Mouse (Mus musculus): ENCODE results near the gene Hist1h3h. TPM values are rescaled to one million over a fixed set of nuclear protein-coding genes. Genes with fewer than 3 reads are reported as not detected.
"Not testable (repeated sequence)": the region's sequence is repeated elsewhere in the genome, so short reads cannot be mapped to it uniquely, and the experiment has no call there.

Gene Hist1h3h
- total RNA-seq (2014; rRNA removed; ENCODE audit: low replicate concordance) (1,332 and 1,437 TPM in 2 replicates), polyA plus RNA-seq (2015; fragmentation: Nextera tagmentation; extraction: Ambion mirVana) (1.8 TPM in 1 of 2 replicates, not detected in the other)

DNA sequence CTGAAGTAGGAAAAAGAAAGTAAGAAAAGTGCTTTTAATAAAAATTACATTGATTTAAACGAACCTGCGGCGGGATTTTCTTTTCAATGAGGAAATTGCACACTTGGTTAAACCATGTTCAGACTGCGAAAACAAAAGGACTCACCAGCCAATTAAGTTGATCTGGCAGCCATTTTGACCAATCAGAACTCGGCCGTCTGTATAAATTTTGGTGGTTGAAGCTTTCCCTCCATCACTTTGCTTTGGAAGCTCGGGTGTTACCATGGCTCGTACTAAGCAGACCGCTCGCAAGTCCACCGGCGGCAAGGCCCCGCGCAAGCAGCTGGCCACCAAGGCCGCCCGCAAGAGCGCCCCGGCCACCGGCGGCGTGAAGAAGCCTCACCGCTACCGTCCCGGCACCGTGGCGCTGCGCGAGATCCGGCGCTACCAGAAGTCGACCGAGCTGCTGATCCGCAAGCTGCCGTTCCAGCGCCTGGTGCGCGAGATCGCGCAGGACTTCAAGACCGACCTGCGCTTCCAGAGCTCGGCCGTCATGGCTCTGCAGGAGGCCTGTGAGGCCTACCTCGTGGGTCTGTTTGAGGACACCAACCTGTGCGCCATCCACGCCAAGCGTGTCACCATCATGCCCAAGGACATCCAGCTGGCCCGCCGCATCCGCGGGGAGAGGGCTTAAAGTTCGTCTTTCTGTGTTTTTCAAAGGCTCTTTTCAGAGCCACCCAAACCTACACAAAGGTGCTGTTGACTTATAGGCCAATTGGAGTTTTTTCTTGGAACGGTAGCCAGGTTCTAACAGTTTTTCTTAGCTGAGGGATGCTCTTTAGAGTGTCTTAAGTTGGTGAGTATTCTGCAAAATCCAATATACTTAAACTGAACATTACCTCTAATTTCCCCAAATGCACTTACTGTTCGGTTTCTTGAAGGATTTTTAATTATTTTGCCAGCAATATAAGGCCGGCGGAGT is at the start of gene Hist1h3h:
Gene Hist1h3h (plus strand): TSS at position 263 of the 961 bp plus-strand sequence.
- H3K4me2 ChIP-seq (ENCODE audit: low read depth, low read length): peak within 1 kb of the TSS; percentile 73
- H3K9me3 ChIP-seq (replicated peaks; ENCODE audit: control insufficient read depth, low read length); H3K27me3 ChIP-seq (ENCODE audit: control insufficient read depth, insufficient read depth, low read length); H3K36me3 ChIP-seq (replicated peaks; ENCODE audit: control insufficient read depth, insufficient read depth, low read length): not testable (repeated sequence)
- peak within 1 kb of the TSS; percentile 62 for H3K9ac ChIP-seq (replicated peaks; ENCODE audit: low read depth, low read length)
- WGBS: 3% methylated on average over 25 of the region's 56 CpGs
- H3K4me1 ChIP-seq (ENCODE audit: control insufficient read depth, insufficient read depth): peaks cover 20% of the 10 kb centered on the region
- peak within 1 kb of the TSS; percentile 44 for H3K4me3 ChIP-seq (ENCODE audit: low read depth, low read length)
- peak; percentile 22; the same call in 1 of the 2 replicates for ATAC-seq (ENCODE audit: insufficient read depth, low read depth)
- DNase-seq (ENCODE audit: low spot score): peak; percentile 91
- peak within 1 kb of the TSS; percentile 89 for H3K27ac ChIP-seq (ENCODE audit: low read depth)

DNA sequence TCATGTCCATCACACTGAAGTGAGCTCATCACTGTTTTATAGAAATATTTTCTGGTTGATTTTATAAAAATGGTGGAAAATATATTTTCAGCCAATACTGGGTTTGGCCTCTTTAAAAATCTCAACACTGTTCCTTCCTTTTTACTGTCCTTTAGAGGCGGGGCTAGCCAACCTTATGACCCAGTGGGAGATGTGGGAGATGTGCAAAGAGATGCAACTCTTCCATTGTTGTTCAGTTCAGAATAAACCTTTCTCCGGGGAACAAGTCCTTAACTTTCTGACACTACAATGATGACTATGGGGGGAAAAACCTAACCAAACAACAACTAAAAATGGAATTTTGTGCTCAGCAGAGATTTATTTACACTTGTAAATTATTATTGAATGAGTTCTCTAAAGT is 40.2 kb upstream of the Hist1h3h start, which contains the start of gene Olfr1360:
Gene Olfr1360 (minus strand): TSS at position 101 of the 400 bp plus-strand sequence.
- Histone ChIP-seq H3K4me3 (ENCODE audit: low read depth, low read length) (no peak within 1 kb of the TSS), H3K9me3 (replicated peaks; ENCODE audit: control insufficient read depth, low read length) (no peaks in the 10 kb centered on the region), H3K4me2 (ENCODE audit: low read depth, low read length) (no peak within 1 kb of the TSS), H3K4me1 (ENCODE audit: control insufficient read depth, insufficient read depth) (no peaks in the 10 kb centered on the region), H3K27ac (ENCODE audit: low read depth) (no peak within 1 kb of the TSS), H3K36me3 (replicated peaks; ENCODE audit: control insufficient read depth, insufficient read depth, low read length) (no peaks in the 10 kb centered on the region), H3K9ac (replicated peaks; ENCODE audit: low read depth, low read length) (no peak within 1 kb of the TSS), H3K27me3 (ENCODE audit: control insufficient read depth, insufficient read depth, low read length) (no peaks in the 10 kb centered on the region)
- no peak for DNase-seq (ENCODE audit: low spot score)
- whole genome bisulfite sequencing: 70% methylated on average over 2 of the region's 2 CpGs
- no peak for TF ChIP-seq EP300 (IDR thresholded peaks at IDR 0.05; ENCODE audit: low read depth)
- TF ChIP-seq CTCF (IDR thresholded peaks at IDR 0.05; ENCODE audit: low read depth): no peak
- ATAC-seq (ENCODE audit: insufficient read depth, low read depth): no peak

GRCm38 (mm10) chr13:21697811-21698210 is 19.6 kb upstream of the Hist1h3h start, which contains the start of gene Olfr1359:
Olfr1359 (plus strand) TSS chr13:21698111.
- no peak within 1 kb of the TSS for H3K9ac ChIP-seq (replicated peaks; ENCODE audit: low read depth, low read length)
- no peak for ATAC-seq (ENCODE audit: insufficient read depth, low read depth)
- no peaks in the 10 kb centered on the region for H3K36me3 ChIP-seq (replicated peaks; ENCODE audit: control insufficient read depth, insufficient read depth, low read length)
- no peak within 1 kb of the TSS for H3K4me2 ChIP-seq (ENCODE audit: low read depth, low read length)
- no peaks in the 10 kb centered on the region for H3K27me3 ChIP-seq (ENCODE audit: control insufficient read depth, insufficient read depth, low read length)
- no peak within 1 kb of the TSS for H3K27ac ChIP-seq (ENCODE audit: low read depth)
- no peak for TF ChIP-seq EP300 (IDR thresholded peaks at IDR 0.05; ENCODE audit: low read depth)
- TF ChIP-seq CTCF (IDR thresholded peaks at IDR 0.05; ENCODE audit: low read depth): no peak
- no peaks in the 10 kb centered on the region for H3K9me3 ChIP-seq (replicated peaks; ENCODE audit: control insufficient read depth, low read length)
- no peak within 1 kb of the TSS for H3K4me3 ChIP-seq (ENCODE audit: low read depth, low read length)
- DNase-seq (ENCODE audit: low spot score): no peak
- no peaks in the 10 kb centered on the region for H3K4me1 ChIP-seq (ENCODE audit: control insufficient read depth, insufficient read depth)

GRCm38 (mm10) chr13:21706669-21707068 is 10.8 kb upstream of the Hist1h3h start:
- ATAC-seq (ENCODE audit: insufficient read depth, low read depth) (no peak), DNase-seq (ENCODE audit: low spot score) (no peak)
- no peak for TF ChIP-seq CTCF (IDR thresholded peaks at IDR 0.05; ENCODE audit: low read depth)
- no peak for TF ChIP-seq EP300 (IDR thresholded peaks at IDR 0.05; ENCODE audit: low read depth)
- Histone ChIP-seq H3K4me1 (ENCODE audit: control insufficient read depth, insufficient read depth) (peaks cover 7% of the 10 kb centered on the region; the same call in 1 of the 2 replicates), H3K27ac (ENCODE audit: low read depth) (no peak overlapping the region), H3K27me3 (ENCODE audit: control insufficient read depth, insufficient read depth, low read length) (no peaks in the 10 kb centered on the region), H3K4me3 (ENCODE audit: low read depth, low read length) (no peak overlapping the region), H3K9ac (replicated peaks; ENCODE audit: low read depth, low read length) (no peak overlapping the region), H3K36me3 (replicated peaks; ENCODE audit: control insufficient read depth, insufficient read depth, low read length) (no peaks in the 10 kb centered on the region), H3K4me2 (ENCODE audit: low read depth, low read length) (no peak overlapping the region), H3K9me3 (replicated peaks; ENCODE audit: control insufficient read depth, low read length) (no peaks in the 10 kb centered on the region)
- WGBS: 61% methylated on average over 4 of the region's 4 CpGs

DNA sequence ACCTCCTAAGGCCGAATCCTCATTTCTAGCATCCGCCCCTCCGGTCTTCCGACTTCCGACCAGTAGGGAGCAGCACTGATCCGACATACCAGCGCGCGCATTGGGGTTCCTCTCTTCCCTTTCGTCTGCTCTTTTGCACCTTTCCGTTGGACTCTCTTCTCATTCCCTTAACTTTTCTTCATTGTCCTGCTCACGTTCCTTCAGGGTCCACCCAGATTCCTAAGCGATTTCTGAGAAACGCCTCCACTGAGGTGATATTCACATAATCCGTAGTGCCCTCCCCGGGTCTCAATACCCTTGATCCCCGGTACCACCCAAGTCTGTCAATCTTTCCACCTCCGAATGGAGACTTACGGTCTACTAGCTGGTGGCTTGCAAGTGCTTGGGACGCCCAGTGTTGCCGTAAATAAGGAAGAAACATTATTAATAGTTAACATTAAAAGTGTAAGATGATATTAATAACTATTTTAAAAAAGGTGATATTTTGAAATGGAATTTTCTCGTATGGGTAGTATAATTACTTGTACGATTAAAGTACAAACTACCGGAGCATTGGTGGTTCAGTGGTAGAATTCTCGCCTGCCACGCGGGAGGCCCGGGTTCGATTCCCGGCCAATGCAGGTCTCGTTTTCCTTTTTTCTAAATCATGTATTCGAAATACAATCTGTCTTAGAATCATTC is 7.3 kb upstream of the Hist1h3h start:
- WGBS: under 1% methylated on average over 32 of the region's 32 CpGs
- ATAC-seq (ENCODE audit: insufficient read depth, low read depth): peak; percentile 84

More for the DNA sequence above, 7.3 kb upstream of the Hist1h3h start:
- H3K4me2 ChIP-seq (ENCODE audit: low read depth, low read length): peak overlapping the region; percentile 49
- no peaks in the 10 kb centered on the region for H3K36me3 ChIP-seq (replicated peaks; ENCODE audit: control insufficient read depth, insufficient read depth, low read length)
- peak overlapping the region; percentile 53 for H3K9ac ChIP-seq (replicated peaks; ENCODE audit: low read depth, low read length)
- H3K9me3 ChIP-seq (replicated peaks; ENCODE audit: control insufficient read depth, low read length): no peaks in the 10 kb centered on the region
- peak overlapping the region; percentile 86 for H3K27ac ChIP-seq (ENCODE audit: low read depth)
- peak; percentile 90 for DNase-seq (ENCODE audit: low spot score)
- TF ChIP-seq CTCF (IDR thresholded peaks at IDR 0.05; ENCODE audit: low read depth) (peak; percentile 90), EP300 (IDR thresholded peaks at IDR 0.05; ENCODE audit: low read depth) (0 out of 2 replicates have a peak, but pooled peaks have one; percentile 51)
- peaks cover 10% of the 10 kb centered on the region for H3K4me1 ChIP-seq (ENCODE audit: control insufficient read depth, insufficient read depth)
- peak overlapping the region; percentile 63 for H3K4me3 ChIP-seq (ENCODE audit: low read depth, low read length)
- H3K27me3 ChIP-seq (ENCODE audit: control insufficient read depth, insufficient read depth, low read length): no peaks in the 10 kb centered on the region

Data from heart, postnatal 0 days (tissue).